Mouse (Mus musculus) T-helper 17 cell (primary cell): ENCODE results near the gene Myo10.

Experiments
- in situ Hi-C, 2 experiments: fragments of 300-600 bp; cut with MboI, MseI; formaldehyde crosslinking; loops; 1 replicate in 1 of 2; 2 replicates in 1 of 2; pipeline ENCODE4 v1.15.1; 2025; ENCODE audit warnings: high pct_unique_total_duplicates in 2 of 2

The Myo10 gene

DNA sequence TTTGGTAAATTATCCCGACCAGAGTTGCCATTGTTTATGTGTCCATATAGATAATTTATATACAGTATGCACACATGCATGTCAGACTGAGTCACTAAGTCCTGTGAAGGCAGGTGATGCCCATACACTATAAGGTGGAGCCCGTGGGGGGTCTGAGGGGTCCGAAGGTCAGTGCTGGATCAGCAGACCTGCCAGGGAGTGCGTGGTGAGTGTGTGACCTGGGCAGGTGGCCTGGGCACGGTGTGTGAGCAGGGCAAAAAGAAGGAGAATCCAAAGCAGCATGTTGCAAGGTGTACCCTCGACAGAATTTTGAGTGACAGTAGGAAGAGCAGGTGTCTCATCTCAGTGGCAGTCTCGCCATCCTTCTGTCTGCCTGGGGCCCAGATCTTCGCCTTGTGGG lies 67.2 kb downstream of the Myo10 start:
- in situ Hi-C loops, result no loop called here

DNA sequence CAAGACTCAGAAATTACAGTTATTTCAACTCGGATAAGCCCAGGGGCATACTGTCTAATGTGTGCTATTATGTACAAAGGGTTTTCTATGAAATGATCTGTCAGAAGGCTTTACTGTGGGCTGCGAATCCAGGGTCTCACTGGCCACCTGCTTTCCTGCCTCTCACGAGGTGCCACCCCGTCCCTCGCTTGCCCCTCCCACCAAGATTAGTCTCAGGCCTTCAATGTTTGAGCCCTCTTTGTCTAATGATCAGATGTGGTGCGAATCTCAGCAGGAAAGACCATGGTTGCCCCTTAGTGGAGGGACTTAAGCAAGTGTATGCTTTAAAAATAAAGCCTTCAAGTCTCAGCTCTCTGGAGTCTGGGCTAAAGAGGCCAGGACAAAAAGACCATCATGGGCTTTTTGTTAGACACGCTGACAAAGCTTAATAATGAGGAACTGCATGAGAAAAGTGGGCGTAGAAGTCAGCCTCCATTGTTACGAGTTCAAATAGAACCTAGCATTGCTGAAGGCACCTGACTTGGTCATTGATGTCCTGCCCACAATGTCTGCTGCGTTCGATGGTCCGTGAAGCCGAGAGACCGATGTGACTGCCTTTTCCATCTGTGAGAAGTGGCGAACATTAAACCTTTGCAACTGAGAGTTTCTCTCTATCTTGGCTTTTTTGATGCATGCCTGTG lies 67.9 kb downstream of the Myo10 start:
- in situ Hi-C loops, result no loop called here

DNA sequence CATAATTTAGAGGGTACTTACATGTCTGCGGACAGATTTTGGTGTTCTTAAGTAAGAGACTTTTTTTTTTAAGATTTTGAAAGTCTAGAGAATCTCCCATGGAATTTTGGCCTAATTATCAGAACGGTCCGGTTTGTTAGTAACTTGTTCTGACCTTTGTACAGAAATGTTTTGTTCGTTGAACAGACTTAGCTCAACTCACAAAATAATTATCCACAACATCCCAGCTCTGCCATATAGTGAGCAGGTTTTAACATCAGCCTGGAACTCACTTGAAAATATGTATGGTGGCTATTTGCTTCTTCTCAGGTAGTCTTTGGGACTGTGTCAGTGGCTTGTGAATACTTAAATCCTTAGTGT lies 68.4 kb downstream of the Myo10 start:
- in situ Hi-C loops, result no loop called here

DNA sequence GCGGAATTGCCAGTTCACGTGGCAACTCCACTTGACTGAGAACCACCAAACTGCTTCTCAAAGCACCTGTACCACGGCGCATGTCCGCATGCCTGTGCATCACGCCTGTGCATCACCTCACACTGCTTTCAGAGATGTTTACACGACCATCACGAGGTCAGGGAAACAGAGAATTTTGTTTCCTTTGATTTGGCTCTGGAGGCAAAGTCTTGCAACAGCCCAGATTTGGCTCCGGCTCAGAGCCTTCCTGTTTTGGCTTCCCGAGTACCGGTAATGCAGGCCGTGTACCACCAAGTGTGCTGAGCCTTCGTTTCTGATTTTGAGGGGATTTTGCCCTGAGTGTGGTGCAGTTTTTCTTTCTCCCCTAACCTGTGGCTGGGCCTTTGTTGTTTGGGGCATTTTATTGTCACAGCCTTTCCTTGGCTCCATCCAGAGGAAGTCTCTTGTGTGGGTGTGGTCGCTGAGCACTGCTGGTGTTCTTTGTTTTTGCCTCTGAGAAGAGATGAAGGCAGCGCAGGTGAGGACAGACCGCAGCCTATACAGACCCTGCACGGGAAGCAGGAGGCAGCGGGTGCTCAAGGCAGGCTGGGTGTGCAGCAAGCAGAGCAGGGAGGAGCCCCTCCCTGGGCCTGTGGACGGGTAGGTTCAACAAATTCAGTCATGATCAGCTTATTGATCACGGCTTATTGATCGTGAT lies 70.1 kb downstream of the Myo10 start:
- in situ Hi-C loops, result no loop called here

DNA sequence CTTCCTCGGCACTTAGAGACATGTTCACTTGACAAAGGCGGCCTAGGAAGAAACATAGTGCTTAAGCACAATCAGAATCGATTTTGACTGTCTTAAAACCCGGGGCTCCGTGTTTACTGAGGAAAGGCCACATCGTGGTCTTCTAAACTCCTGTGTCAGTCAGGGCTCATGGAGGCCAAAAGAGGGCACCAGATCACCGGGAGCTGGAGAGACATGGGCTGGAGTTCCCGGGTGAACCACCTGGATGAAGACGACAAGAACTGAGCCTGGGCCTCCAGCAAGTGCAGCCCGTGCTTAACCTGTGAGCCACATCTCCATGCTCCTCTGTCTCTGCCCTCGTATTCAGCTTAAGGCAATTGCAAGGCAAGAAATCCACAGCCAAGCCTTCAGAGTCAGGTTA lies 71.4 kb downstream of the Myo10 start:
- in situ Hi-C loops, result no loop called here

DNA sequence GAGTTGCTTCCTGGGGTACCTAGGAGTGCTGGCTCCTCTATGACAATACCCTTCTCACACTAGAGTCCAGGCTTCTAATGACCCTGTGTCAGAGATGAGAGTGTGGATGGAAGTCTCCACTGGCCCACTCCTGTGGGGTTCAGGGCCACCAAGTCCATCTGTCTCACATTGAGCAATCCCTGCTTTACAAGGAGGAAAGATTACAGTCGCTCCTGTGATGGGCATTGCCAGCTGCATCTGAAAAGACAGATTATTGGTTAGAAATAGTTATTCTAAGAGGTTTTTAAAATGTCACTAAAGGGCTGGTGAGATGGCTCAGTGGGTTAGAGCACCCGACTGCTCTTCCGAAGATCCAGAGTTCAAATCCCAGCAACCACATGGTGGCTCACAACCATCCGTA lies 72.4 kb downstream of the Myo10 start:
- in situ Hi-C loops, result no loop called here

DNA sequence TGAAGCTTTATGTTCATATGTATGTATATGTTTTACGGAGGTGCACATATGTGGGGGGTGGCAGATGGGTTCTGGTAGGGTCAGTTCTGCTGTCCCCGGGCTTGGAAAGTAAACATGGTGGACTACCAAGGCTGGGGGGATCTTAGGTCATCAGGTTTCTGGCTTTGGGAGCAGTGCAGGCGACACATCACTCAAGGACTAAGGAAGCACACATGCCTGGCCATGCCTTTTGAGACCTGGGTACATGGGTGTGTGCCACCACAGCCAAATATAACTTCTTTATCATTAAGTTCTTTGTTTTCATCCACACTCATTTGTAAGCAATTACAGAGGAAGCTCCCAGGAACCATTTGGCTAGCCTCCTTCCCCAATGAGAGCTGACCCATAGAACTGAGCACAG lies 72.9 kb downstream of the Myo10 start:
- in situ Hi-C loops, result no loop called here

DNA sequence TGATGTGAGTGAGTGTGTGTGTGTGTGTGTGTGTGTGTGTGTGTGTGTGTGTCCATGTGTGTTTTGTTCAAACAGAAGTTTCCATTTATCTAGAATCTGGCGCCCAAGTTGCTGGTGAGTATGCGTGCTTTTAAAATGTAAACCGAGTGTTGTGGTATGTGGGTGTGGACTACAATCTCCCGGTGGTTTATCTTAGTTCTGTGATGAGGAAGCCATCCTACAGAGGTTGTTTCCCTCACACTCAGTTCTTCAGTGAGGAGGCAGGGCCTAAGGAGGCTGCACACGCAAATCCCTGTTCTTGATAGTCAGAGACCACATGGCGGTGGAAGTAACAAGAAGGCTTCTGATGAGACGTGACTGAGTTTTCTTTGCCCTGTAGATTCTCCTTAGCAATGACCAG lies 73.6 kb downstream of the Myo10 start:
- in situ Hi-C loops, result no loop called here

DNA sequence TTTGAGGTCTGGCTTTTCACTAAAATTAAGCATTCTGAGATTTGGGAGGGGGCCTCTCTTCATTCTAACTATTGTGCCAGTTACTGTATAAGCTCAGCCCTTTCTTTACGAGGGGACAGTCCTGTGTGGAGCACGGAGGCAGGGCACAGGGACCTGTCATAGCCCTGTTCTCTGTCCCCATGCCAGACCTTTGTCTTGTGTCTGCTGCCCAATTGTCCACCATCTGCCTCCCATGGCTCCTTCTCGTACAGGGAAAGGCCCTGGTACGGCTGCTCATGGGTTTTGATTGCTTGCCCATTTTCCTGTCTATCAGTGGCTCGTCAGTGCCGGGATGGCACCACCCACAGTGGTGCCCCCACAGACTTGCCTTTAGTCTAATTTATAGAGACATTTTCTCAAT lies 74.3 kb downstream of the Myo10 start:
- in situ Hi-C loops, result no loop called here

DNA sequence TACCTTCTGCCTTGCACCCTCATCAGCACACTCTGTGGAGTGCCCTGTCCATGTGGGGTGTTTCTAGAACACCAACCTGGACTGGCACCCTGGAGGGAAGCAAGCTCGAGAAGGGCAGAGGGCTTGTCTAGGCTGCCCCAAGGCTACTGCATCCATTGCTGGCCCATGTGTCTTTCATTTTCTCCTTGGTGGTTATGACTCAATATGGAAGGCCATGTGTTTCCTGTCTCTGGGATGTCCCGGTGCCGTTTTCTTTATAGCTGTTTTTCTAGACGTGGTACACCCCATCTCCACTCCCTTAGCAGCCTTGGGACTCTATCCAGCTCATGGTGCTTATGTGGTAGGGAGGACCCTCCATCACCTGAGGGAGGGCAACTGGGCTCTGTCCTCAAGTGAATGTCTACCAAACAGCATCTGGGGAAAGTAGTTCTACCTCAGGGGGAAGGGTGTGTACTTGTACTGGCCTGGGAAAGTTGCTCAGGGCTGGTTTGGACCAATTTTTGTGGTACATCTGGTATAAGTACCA lies 76.8 kb downstream of the Myo10 start:
- in situ Hi-C loops, result no loop called here

DNA sequence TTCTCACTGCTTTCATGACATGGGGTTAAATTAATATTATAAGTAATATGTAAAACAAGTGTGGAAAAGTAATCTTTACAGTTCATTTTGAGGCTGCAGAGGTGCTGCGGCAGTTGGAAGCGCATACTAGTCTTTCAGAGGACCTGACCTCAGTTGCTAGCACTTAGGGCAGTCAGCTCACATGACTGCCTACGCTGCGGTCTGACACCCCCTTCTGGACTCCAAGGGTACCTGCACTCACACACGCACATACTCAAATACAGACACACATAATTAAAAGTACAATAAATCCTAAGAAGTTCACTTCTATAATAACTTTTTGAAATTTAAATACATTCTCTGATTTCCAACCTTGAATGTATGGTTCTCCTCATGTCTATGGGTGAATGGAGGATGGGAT lies 80.3 kb downstream of the Myo10 start:
- in situ Hi-C loops, result loop anchor here (25.0 kb wide), 1 partner anchor 1115 kb away; no protein-coding TSS in a partner anchor

DNA sequence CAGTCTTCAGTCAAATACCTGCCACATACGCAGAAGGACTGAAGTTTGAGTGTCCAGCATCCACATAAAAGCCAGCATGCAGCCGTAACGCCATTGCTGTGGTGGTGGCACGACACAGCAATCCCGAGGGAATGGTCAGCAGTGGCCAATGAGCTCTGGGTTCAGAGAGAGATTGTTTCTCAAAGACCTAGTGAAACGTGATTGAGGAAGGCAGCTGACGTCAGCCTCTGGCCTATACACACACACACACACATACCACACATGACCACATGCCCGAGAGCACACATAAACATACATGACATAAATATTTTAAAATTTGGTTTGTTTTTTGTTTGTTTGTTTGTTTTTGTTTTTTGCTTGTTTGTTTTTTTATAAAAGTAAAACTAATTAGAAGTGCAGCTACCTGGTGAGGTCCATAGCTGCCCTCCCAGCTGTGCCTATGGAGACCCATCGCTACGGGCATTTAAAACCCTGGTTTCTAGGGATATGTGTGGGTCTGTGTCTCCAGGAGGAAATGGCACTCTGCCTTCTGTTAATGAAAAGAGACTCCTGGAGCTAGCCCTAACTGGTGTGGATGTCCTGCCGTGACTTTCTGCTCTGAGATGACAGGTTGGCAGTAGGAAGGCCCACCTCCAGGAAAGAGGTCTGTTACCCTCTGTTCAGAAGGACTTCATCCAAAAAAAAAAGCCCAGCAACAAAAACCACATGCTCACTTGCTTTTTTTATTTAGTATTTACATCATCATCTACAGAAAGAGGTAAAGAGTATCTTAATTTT lies 82.7 kb downstream of the Myo10 start:
- in situ Hi-C loops, result loop anchor here (25.0 kb wide), 1 partner anchor 1118 kb away; no protein-coding TSS in a partner anchor

DNA sequence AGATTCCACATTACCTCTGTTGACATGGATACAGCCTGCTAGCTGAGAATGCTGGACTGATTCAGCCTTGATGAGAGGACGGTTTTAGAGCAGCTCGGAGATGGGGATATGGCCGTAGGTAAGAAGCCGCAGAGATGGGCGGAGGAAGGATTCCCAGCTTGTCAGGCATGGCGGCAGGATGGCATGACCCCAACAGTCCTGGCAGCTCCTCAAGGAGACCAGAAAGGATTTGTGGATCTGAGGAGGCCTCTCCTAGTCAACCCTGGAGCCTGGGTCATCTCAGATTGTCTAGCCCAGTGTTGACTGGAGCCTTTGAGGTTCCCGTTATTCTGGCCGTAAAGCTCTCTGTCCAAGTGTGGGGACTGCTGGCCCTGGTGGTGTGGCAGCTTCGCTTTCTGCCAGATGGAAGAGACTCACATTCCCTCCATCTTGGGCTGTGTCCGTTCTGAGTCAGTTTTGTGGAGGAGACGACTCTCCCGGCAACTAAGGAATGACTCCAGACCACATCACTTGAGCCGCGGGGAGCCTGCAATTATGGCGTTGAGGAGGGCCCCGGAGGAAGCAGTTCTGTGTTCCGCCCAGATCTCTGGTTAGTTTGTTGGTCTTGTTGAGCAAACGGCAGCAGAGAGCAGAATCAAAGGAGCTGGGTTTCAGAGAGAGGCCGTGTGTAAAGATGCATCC lies 84.7 kb downstream of the Myo10 start:
- in situ Hi-C loops, result loop anchor here (25.0 kb wide), 1 partner anchor 1120 kb away; no protein-coding TSS in a partner anchor

DNA sequence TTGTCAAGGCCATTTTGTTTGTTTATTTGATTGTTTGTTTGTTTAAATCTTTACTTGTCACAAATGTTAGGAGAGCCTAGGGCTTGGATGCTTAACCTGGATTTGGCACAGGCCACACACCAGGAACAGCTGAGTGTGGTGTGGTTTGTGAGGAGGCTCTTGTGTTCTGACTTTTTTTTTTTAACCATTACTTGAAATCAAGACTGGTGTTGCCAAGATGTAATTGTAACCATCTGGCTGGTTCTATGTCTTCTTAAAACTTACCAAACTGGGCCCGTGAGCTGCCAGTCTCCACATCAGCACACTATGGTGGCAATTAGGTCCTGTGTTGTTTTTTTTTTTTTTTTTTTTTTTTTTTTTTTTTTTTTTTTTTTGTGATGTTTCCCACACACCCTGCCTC lies 85.6 kb downstream of the Myo10 start:
- in situ Hi-C loops, result loop anchor here (25.0 kb wide), 1 partner anchor 1121 kb away; no protein-coding TSS in a partner anchor

DNA sequence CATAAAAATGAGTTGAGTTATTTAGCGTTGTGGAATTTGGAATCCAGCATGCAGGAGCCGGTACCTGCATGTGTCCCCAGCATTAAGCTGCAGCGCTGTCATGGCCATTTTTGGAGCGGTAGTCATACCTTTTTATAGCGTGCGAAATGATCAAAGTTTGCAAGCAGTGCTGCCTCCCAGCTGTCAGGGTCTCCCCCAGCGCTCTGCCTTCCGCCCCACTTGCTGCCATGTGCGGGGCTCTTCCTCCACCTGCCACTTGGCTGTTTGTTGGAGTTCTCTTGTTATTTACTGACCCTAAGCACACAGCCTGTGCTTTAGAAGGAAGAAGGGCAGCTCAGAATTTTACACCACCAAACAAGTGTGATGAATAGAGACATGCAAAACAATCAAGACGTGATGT lies 88.6 kb downstream of the Myo10 start:
- in situ Hi-C loops, result loop anchor here (5.0 to 25.0 kb wide), 2 partner anchors 99 to 1124 kb away; no protein-coding TSS in a partner anchor

DNA sequence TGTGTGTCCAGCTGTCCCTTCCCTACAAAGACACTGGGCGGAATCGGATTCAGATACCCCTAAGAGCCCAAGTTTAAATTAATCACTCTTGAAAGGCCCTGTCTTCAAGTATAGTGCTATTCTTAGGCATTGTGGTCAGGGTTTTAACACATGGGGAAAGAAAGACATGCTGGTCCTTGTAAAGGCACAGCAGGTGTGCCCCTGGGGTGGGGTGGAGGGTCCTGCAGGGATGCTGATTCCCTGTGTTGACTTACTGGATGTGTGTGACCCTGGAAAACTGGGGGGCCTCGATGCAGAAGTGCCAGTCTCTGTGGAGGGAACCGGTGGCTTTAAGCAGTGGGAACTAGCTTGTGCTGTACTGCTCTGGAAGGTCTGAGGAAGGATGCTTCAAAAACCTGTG lies 90.6 kb downstream of the Myo10 start:
- in situ Hi-C loops, result loop anchor here (5.0 to 25.0 kb wide), 2 partner anchors 101 to 1126 kb away; no protein-coding TSS in a partner anchor

DNA sequence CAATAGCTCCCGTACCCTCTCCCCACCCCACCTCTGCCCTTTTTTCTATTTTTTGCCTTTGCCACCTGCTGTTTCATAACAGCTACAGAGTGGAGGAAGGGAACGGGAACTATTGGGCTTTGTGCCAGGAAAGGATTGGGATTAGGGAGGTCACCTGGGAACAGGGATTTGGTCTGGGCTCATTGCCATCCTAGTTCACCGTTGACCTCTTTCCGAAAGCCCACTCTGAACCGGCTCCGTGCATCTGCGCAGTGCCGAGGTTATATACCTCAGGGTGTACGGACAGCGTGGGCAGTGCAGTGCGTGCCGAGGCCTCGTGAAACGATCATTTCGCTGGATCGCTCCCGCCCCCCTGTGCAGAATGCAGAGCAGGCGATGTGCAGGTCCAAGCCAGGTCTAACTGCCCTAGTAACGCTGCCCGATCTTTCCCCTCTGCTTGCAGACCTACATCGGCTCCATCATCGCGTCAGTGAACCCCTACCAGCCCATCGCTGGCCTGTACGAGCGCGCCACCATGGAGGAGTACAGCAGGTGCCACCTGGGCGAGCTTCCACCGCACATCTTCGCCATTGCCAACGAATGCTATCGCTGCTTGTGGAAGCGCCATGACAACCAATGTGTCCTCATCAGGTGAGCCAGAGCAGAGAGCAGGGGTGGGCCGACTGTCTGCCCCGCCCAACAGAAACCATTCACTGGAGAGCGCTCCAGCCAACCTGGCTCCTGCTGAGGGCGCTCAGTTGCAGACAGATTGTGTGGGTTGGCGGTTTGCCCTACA lies 91.4 kb downstream of the Myo10 start:
- in situ Hi-C loops, result loop anchor here (5.0 to 25.0 kb wide), 2 partner anchors 101 to 1126 kb away; no protein-coding TSS in a partner anchor

DNA sequence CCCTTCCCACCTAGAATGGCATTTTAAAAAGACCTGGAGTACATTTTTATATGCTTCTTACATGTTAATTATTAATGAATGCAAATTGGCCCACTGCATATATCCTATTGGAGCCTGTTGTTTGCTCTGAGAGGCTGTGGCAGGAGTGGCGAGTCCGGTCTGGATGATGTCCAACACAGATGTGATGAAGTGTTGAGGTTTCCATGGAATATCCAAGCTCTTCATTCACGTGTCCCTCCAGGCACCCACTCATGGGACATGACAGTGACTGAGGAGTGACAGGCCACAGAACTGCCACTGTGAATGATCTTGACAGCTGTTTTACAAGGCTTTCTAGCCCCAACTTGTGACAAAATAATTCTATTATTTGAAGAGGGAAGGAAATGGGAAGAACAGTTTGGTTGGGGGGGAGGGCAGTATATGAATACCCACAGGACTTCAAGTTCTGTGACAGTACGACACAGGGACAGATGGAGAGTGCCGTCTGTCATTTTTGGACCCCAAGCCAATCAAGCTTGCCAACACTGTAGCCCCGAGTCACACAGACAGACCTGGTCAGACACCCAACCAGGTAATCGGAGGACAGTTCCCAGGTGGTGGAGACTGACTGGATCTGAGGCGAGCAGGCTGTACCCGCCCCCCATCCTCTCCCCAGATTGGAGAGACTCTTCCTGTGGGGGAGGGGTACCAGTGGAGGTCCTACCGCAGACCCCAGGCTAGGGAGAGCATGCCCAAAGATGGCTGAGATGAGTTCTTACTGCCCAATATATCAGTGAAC lies 93.1 kb downstream of the Myo10 start:
- in situ Hi-C loops, result loop anchor here (5.0 to 25.0 kb wide), 2 partner anchors 273 to 1128 kb away; no protein-coding TSS in a partner anchor

DNA sequence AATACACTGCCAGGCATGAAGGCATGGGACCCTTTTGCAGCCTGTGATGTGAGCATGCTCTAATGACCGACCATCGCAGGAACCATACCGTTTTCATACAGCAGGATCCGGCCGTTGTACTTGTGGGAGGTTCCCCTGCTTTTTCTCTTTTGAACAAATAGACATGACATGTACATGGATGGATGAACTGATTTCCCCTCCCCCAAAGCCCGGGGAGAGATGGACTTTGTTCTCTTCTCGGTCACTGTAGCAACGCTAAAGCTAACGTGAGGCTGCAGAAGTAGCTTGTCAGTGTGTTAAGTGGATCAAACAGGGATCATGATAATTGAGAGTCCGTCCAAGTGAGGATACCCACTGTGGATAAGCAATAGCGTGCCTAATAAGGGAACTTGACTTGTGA lies 93.7 kb downstream of the Myo10 start:
- in situ Hi-C loops, result loop anchor here (5.0 to 25.0 kb wide), 2 partner anchors 274 to 1129 kb away; no protein-coding TSS in a partner anchor

DNA sequence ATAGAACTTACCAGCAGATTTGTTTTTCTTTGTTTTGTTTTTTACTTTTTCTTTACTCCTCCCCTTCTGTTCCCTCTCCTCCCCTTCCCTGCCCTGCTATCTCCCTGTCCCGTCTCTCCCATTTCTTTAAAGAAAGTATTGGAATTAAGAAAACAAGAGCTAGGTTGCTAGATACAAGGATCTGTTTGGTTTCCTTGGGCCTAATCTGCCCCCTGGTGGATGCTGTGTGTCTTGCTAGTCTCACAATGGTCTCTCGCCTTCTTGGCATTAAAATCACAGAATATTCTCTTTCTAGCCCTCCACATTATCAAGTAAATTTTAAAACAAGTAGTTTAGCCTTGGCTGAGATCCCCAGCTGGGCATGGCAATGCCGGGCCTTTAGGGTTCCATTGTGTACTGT lies 94.7 kb downstream of the Myo10 start:
- in situ Hi-C loops, result loop anchor here (5.0 to 25.0 kb wide), 2 partner anchors 275 to 1130 kb away; no protein-coding TSS in a partner anchor
